Mouse (Mus musculus): ENCODE results near the gene Baz1b. TPM values are rescaled to one million over a fixed set of nuclear protein-coding genes. Genes with fewer than 3 reads are reported as not detected.

The Baz1b gene
- polyA plus RNA-seq, 1 experiment from 2014 or later = 50.8 TPM

GRCm38 (mm10) chr5:135183131-135183861, 3.8 kb upstream of the Baz1b start:
- H3K27ac ChIP-seq (ENCODE audit: low read depth, low read length) = no peak overlapping the region; the same call in 1 of the 2 replicates
- no peak overlapping the region for H3K4me2 ChIP-seq
- H3K4me3 ChIP-seq (ENCODE audit: low read depth, low read length) = no peak overlapping the region
- 63% methylated on average over 8 of the region's 8 CpGs for WGBS
- H3K9me3 ChIP-seq (ENCODE audit: control insufficient read depth, low read length) = no peaks in the 10 kb centered on the region
- DNase-seq (ENCODE audit: low spot score) (no peak), ATAC-seq (replicated peaks; ENCODE audit: low FRiP score) (no peak)
- no peak overlapping the region for H3K9ac ChIP-seq (ENCODE audit: low read depth, low read length)
- H3K4me1 ChIP-seq (replicated peaks; ENCODE audit: control insufficient read depth, insufficient read depth, low read length) = 0 out of 2 replicates have a peak, but pooled peaks cover 8% of the 10 kb centered on the region
- H3K27me3 ChIP-seq (replicated peaks; ENCODE audit: control insufficient read depth, insufficient read depth, low read length) = no peaks in the 10 kb centered on the region
- H3K36me3 ChIP-seq (ENCODE audit: control insufficient read depth, insufficient read depth, low read length) = peaks cover 29% of the 10 kb centered on the region

- H3K4me3 ChIP-seq (ENCODE audit: low read depth, low read length) = no peak overlapping the region
- peaks cover 20% of the 10 kb centered on the region for H3K36me3 ChIP-seq (ENCODE audit: control insufficient read depth, insufficient read depth, low read length)
- H3K27me3 ChIP-seq (replicated peaks; ENCODE audit: control insufficient read depth, insufficient read depth, low read length) = no peaks in the 10 kb centered on the region
- H3K9ac ChIP-seq (ENCODE audit: low read depth, low read length) = no peak overlapping the region
- peaks cover 21% of the 10 kb centered on the region for H3K4me1 ChIP-seq (replicated peaks; ENCODE audit: control insufficient read depth, insufficient read depth, low read length)
- ATAC-seq (replicated peaks; ENCODE audit: low FRiP score) (no peak), DNase-seq (ENCODE audit: low spot score) (no peak)
- H3K4me2 ChIP-seq = no peak overlapping the region
- 91% methylated on average over 3 of the region's 3 CpGs for WGBS
- H3K27ac ChIP-seq (ENCODE audit: low read depth, low read length) = peak overlapping the region; percentile 45
- H3K9me3 ChIP-seq (ENCODE audit: control insufficient read depth, low read length) = no peaks in the 10 kb centered on the region
These were observed 2.0 kb upstream of the Baz1b start for GRCm38 (mm10) chr5:135185016-135185415.

- H3K4me2 ChIP-seq = peak overlapping the region; percentile 82
- 36% methylated on average over 3 of the region's 3 CpGs for WGBS
- H3K36me3 ChIP-seq (ENCODE audit: control insufficient read depth, insufficient read depth, low read length) = peaks cover 16% of the 10 kb centered on the region
- no peak overlapping the region for H3K4me3 ChIP-seq (ENCODE audit: low read depth, low read length)
- H3K9ac ChIP-seq (ENCODE audit: low read depth, low read length) = no peak overlapping the region
- H3K27me3 ChIP-seq (replicated peaks; ENCODE audit: control insufficient read depth, insufficient read depth, low read length) = no peaks in the 10 kb centered on the region
- H3K4me1 ChIP-seq (replicated peaks; ENCODE audit: control insufficient read depth, insufficient read depth, low read length) = peaks cover 21% of the 10 kb centered on the region
- DNase-seq (ENCODE audit: low spot score) (no peak), ATAC-seq (replicated peaks; ENCODE audit: low FRiP score) (no peak)
- H3K27ac ChIP-seq (ENCODE audit: low read depth, low read length) = peak overlapping the region; percentile 45
- no peaks in the 10 kb centered on the region for H3K9me3 ChIP-seq (ENCODE audit: control insufficient read depth, low read length)
These were observed 1.5 kb upstream of the Baz1b start for GRCm38 (mm10) chr5:135185596-135185995.

GRCm38 (mm10) chr5:135186231-135186620, 838 bp upstream of the Baz1b start:
- Histone ChIP-seq H3K4me1 (replicated peaks; ENCODE audit: control insufficient read depth, insufficient read depth, low read length) (peaks cover 21% of the 10 kb centered on the region), H3K27me3 (replicated peaks; ENCODE audit: control insufficient read depth, insufficient read depth, low read length) (no peaks in the 10 kb centered on the region), H3K9me3 (ENCODE audit: control insufficient read depth, low read length) (no peaks in the 10 kb centered on the region), H3K9ac (ENCODE audit: low read depth, low read length) (peak overlapping the region; percentile 99), H3K36me3 (ENCODE audit: control insufficient read depth, insufficient read depth, low read length) (peaks cover 11% of the 10 kb centered on the region), H3K4me2 (peak overlapping the region; percentile 82), H3K4me3 (ENCODE audit: low read depth, low read length) (peak overlapping the region; percentile 99), H3K27ac (ENCODE audit: low read depth, low read length) (peak overlapping the region; percentile 98)
- WGBS = 21% methylated on average over 10 of the region's 10 CpGs
- ATAC-seq (replicated peaks; ENCODE audit: low FRiP score) = no peak
- DNase-seq (ENCODE audit: low spot score) = no peak

GRCm38 (mm10) chr5:135187349-135188213, 517 bp downstream of the Baz1b start:
- Histone ChIP-seq H3K4me2 (peak overlapping the region; percentile 82), H3K9ac (ENCODE audit: low read depth, low read length) (peak overlapping the region; percentile 99), H3K9me3 (ENCODE audit: control insufficient read depth, low read length) (no peaks in the 10 kb centered on the region), H3K4me1 (replicated peaks; ENCODE audit: control insufficient read depth, insufficient read depth, low read length) (peaks cover 21% of the 10 kb centered on the region), H3K4me3 (ENCODE audit: low read depth, low read length) (peak overlapping the region; percentile 99), H3K27me3 (replicated peaks; ENCODE audit: control insufficient read depth, insufficient read depth, low read length) (no peaks in the 10 kb centered on the region), H3K36me3 (ENCODE audit: control insufficient read depth, insufficient read depth, low read length) (peaks cover 2% of the 10 kb centered on the region; the same call in 1 of the 2 replicates), H3K27ac (ENCODE audit: low read depth, low read length) (peak overlapping the region; percentile 98)
- DNase-seq (ENCODE audit: low spot score) (peak; percentile 88), ATAC-seq (replicated peaks; ENCODE audit: low FRiP score) (peak; percentile 67)
- under 1% methylated on average over 101 of the region's 102 CpGs for WGBS

GRCm38 (mm10) chr5:135188214-135188554, 1.1 kb downstream of the Baz1b start:
- 2% methylated on average over 8 of the region's 8 CpGs for WGBS
- Histone ChIP-seq H3K9me3 (ENCODE audit: control insufficient read depth, low read length) (no peaks in the 10 kb centered on the region), H3K4me3 (ENCODE audit: low read depth, low read length) (peak overlapping the region; percentile 99), H3K27me3 (replicated peaks; ENCODE audit: control insufficient read depth, insufficient read depth, low read length) (no peaks in the 10 kb centered on the region), H3K9ac (ENCODE audit: low read depth, low read length) (peak overlapping the region; percentile 99), H3K4me2 (peak overlapping the region; percentile 82), H3K36me3 (ENCODE audit: control insufficient read depth, insufficient read depth, low read length) (peaks cover 5% of the 10 kb centered on the region), H3K27ac (ENCODE audit: low read depth, low read length) (peak overlapping the region; percentile 98; the same call in 1 of the 2 replicates), H3K4me1 (replicated peaks; ENCODE audit: control insufficient read depth, insufficient read depth, low read length) (peaks cover 21% of the 10 kb centered on the region)
- ATAC-seq (replicated peaks; ENCODE audit: low FRiP score) = no peak
- DNase-seq (ENCODE audit: low spot score) = no peak

- H3K9me3 ChIP-seq (ENCODE audit: control insufficient read depth, low read length) = no peaks in the 10 kb centered on the region
- no peak overlapping the region for H3K27ac ChIP-seq (ENCODE audit: low read depth, low read length)
- peak overlapping the region; percentile 99 for H3K4me3 ChIP-seq (ENCODE audit: low read depth, low read length)
- H3K27me3 ChIP-seq (replicated peaks; ENCODE audit: control insufficient read depth, insufficient read depth, low read length) = no peaks in the 10 kb centered on the region
- ATAC-seq (replicated peaks; ENCODE audit: low FRiP score) = no peak
- H3K4me1 ChIP-seq (replicated peaks; ENCODE audit: control insufficient read depth, insufficient read depth, low read length) = peaks cover 25% of the 10 kb centered on the region
- no peak for DNase-seq (ENCODE audit: low spot score)
- peak overlapping the region; percentile 99 for H3K9ac ChIP-seq (ENCODE audit: low read depth, low read length)
- WGBS = 65% methylated on average over 2 of the region's 2 CpGs
- H3K4me2 ChIP-seq = peak overlapping the region; percentile 82
- H3K36me3 ChIP-seq (ENCODE audit: control insufficient read depth, insufficient read depth, low read length) = peaks cover 16% of the 10 kb centered on the region
These were observed 2.4 kb downstream of the Baz1b start for GRCm38 (mm10) chr5:135189281-135190022.

- no peak overlapping the region for H3K9ac ChIP-seq (ENCODE audit: low read depth, low read length)
- H3K4me3 ChIP-seq (ENCODE audit: low read depth, low read length) = no peak overlapping the region
- DNase-seq (ENCODE audit: low spot score) (peak; percentile 41), ATAC-seq (replicated peaks; ENCODE audit: low FRiP score) (no peak)
- H3K4me1 ChIP-seq (replicated peaks; ENCODE audit: control insufficient read depth, insufficient read depth, low read length) = peaks cover 18% of the 10 kb centered on the region
- no peak overlapping the region for H3K27ac ChIP-seq (ENCODE audit: low read depth, low read length)
- WGBS = 50% methylated on average over 2 of the region's 2 CpGs
- H3K27me3 ChIP-seq (replicated peaks; ENCODE audit: control insufficient read depth, insufficient read depth, low read length) = no peaks in the 10 kb centered on the region
- peaks cover 24% of the 10 kb centered on the region for H3K36me3 ChIP-seq (ENCODE audit: control insufficient read depth, insufficient read depth, low read length)
- H3K9me3 ChIP-seq (ENCODE audit: control insufficient read depth, low read length) = no peaks in the 10 kb centered on the region
- no peak overlapping the region for H3K4me2 ChIP-seq
These were observed 4.6 kb downstream of the Baz1b start for GRCm38 (mm10) chr5:135191620-135192019.

Data from liver, embryonic 11.5 days (tissue).